Mouse (Mus musculus) heart, postnatal 0 days (tissue): ENCODE results near the gene Arhgef17. TPM values are rescaled to one million over a fixed set of nuclear protein-coding genes. Genes with fewer than 3 reads are reported as not detected.

Source experiments
- ATAC-seq: fragments of 200-750 bp; cut with Nextera tagmentation; 2 replicates; pipeline ENCODE4 v1.8.0; 2017; ENCODE audit warnings: low read depth, moderate number of reproducible peaks, moderate library complexity; ENCODE audit not compliant: insufficient read depth
- DNase-seq: peaks from one replicate; pipeline ENCODE4 v3.0.0-alpha.2; 2016; ENCODE audit warnings: low spot score
- H3K27ac ChIP-seq: fragments of 300-500 bp; sonication (generic); 2 replicates; pipeline ENCODE4 v1.5.1; 2014; ENCODE audit warnings: low read depth, mild to moderate bottlenecking
- H3K27me3 ChIP-seq: fragments of 300-500 bp; sonication (generic); 2 replicates; pipeline ENCODE4 v1.6.1; 2014; ENCODE audit warnings: low read length, mixed read lengths; ENCODE audit not compliant: control insufficient read depth, insufficient read depth
- H3K36me3 ChIP-seq: fragments of 300-500 bp; sonication (generic); replicated peaks from 2 replicates; pipeline ENCODE4 v1.6.1; 2014; ENCODE audit warnings: low read length, mixed read lengths; ENCODE audit not compliant: control insufficient read depth, insufficient read depth
- H3K4me1 ChIP-seq: fragments of 300-500 bp; sonication (generic); 2 replicates; pipeline ENCODE4 v1.6.1; 2014; ENCODE audit warnings: antibody characterized with exemption; ENCODE audit not compliant: control insufficient read depth, insufficient read depth
- H3K4me2 ChIP-seq: fragments of 300-500 bp; sonication (generic); 2 replicates; pipeline ENCODE4 v1.6.1; 2014; ENCODE audit warnings: low read depth, mild to moderate bottlenecking, low read length, moderate library complexity
- H3K4me3 ChIP-seq: fragments of 300-500 bp; sonication (generic); 2 replicates; pipeline ENCODE4 v1.5.1; 2014; ENCODE audit warnings: low read depth, low read length
- H3K9ac ChIP-seq: fragments of 300-500 bp; sonication (generic); replicated peaks from 2 replicates; pipeline ENCODE4 v1.6.1; 2014; ENCODE audit warnings: low read depth, low read length, mixed read lengths
- H3K9me3 ChIP-seq: fragments of 300-500 bp; sonication (generic); replicated peaks from 2 replicates; pipeline ENCODE4 v1.6.1; 2016; ENCODE audit warnings: low read length; ENCODE audit not compliant: control insufficient read depth
- CTCF ChIP-seq: IDR thresholded peaks from 2 replicates; pipeline ENCODE4 v1.5.1; 2016; ENCODE audit warnings: antibody characterized with exemption, control low read depth, low read depth
- EP300 ChIP-seq: IDR thresholded peaks from 2 replicates; pipeline ENCODE4 v1.6.1; 2016; ENCODE audit warnings: antibody characterized with exemption, low read depth
- WGBS: fragments of 180-500 bp; shearing (Covaris S2); extraction: QIAGEN DNeasy Blood & Tissue Kit; methylation state at CpG from one replicate; pipeline ENCODE4 v1.1.7; 2014; 5-methylcytosine and 5-hydroxymethylcytosine counted together
- polyA plus RNA-seq: library from polyadenylated mRNA; unstranded; fragments of >200 nt; fragmentation: Nextera tagmentation; extraction: Ambion mirVana; gene quantifications from 2 replicates; pipeline ENCODE4 v1.2.1, GENCODE M21; 2015
- total RNA-seq: library from RNA; depleted of rRNA; stranded (reverse); fragments of >200 nt; gene quantifications from 2 replicates; pipeline ENCODE4 v1.2.3, GENCODE M21; 2014; ENCODE audit warnings: low replicate concordance

The Arhgef17 gene
- total and polyA plus RNA-seq, 2 experiments from 2014 or later: 2.8 to 28.4 TPM

DNA sequence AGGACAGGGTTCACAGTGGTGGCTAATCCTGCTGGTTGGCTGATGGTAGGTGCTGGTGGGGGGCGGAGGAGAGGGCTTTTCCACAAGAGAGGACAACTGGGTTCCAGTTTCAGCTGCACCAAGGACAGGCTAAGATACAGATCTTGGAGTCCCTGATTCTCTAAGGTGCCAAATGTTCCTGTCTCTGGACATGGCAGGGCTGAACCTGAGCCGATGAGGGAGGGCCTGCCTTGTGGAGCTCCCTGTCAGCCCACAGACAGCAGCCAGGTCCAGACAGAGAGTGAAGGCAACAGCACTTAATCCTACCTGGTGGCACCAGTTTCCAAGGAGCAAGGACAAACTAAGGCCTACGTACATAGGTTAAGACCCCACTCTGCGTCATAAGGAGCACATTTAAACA is 47.4 kb downstream of the Arhgef17 start:
- no peak overlapping the region for H3K4me3 ChIP-seq
- 85% methylated on average over 4 of the region's 4 CpGs for WGBS
- DNase-seq: no peak
- TF ChIP-seq EP300 (no peak), CTCF (no peak)
- no peak overlapping the region for H3K9ac ChIP-seq
- H3K4me1 ChIP-seq: no peaks in the 10 kb centered on the region
- ATAC-seq: no peak
- H3K27ac ChIP-seq: no peak overlapping the region
- H3K4me2 ChIP-seq: no peak overlapping the region
- no peaks in the 10 kb centered on the region for H3K27me3 ChIP-seq
- H3K36me3 ChIP-seq: peaks cover 66% of the 10 kb centered on the region
- no peaks in the 10 kb centered on the region for H3K9me3 ChIP-seq

DNA sequence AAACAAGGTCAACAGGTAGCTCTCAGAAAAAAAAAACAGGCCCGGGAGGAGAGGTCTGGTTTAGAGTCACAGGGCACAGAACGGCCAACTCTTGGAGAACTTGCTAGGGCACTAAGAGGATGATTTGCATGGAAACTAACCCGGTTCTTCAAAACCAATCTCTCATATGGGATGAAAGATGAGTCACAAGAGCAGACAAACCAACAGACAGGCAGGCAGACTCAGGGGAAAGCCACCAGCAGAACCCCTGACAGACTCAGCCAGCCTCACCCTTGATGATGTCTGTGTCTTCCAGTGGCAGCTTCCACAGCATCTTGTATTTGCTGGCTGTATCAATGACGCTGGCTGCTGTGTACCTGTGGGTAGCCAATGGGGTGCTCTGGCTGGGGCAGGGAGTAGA is 50.0 kb downstream of the Arhgef17 start:
- H3K9me3 ChIP-seq: no peaks in the 10 kb centered on the region
- no peak overlapping the region for H3K4me2 ChIP-seq
- H3K36me3 ChIP-seq: peaks cover 80% of the 10 kb centered on the region
- TF ChIP-seq EP300 (no peak), CTCF (no peak)
- DNase-seq (no peak), ATAC-seq (no peak)
- no peaks in the 10 kb centered on the region for H3K4me1 ChIP-seq
- no peak overlapping the region for H3K4me3 ChIP-seq
- H3K27ac ChIP-seq: no peak overlapping the region
- no peaks in the 10 kb centered on the region for H3K27me3 ChIP-seq
- no peak overlapping the region for H3K9ac ChIP-seq
- WGBS: 83% methylated on average over 4 of the region's 4 CpGs

GRCm38 (mm10) chr7:100881531-100881930 is 50.4 kb downstream of the Arhgef17 start:
- Histone ChIP-seq H3K9ac (no peak overlapping the region), H3K36me3 (peaks cover 81% of the 10 kb centered on the region), H3K4me3 (no peak overlapping the region), H3K4me1 (no peaks in the 10 kb centered on the region), H3K27me3 (no peaks in the 10 kb centered on the region), H3K9me3 (no peaks in the 10 kb centered on the region), H3K27ac (no peak overlapping the region), H3K4me2 (no peak overlapping the region)
- DNase-seq: no peak
- no peak for ATAC-seq
- 82% methylated on average over 9 of the region's 9 CpGs for WGBS
- TF ChIP-seq CTCF: no peak
- no peak for TF ChIP-seq EP300

GRCm38 (mm10) chr7:100879595-100879994 is 52.3 kb downstream of the Arhgef17 start:
- DNase-seq (peak; percentile 49), ATAC-seq (peak; percentile 19; the same call in 1 of the 2 replicates)
- Histone ChIP-seq H3K4me1 (peaks cover 5% of the 10 kb centered on the region; the same call in 1 of the 2 replicates), H3K4me3 (no peak overlapping the region), H3K27ac (no peak overlapping the region), H3K36me3 (peaks cover 73% of the 10 kb centered on the region), H3K9me3 (no peaks in the 10 kb centered on the region), H3K9ac (no peak overlapping the region), H3K4me2 (no peak overlapping the region), H3K27me3 (no peaks in the 10 kb centered on the region)
- peak; percentile 46 for TF ChIP-seq CTCF
- TF ChIP-seq EP300: no peak
- WGBS: 26% methylated on average over 20 of the region's 20 CpGs

- H3K27ac ChIP-seq: no peak overlapping the region
- peaks cover 5% of the 10 kb centered on the region; the same call in 1 of the 2 replicates for H3K4me1 ChIP-seq
- no peak overlapping the region for H3K4me3 ChIP-seq
- ATAC-seq (no peak), DNase-seq (no peak)
- no peak overlapping the region for H3K9ac ChIP-seq
- H3K4me2 ChIP-seq: no peak overlapping the region
- TF ChIP-seq CTCF (no peak), EP300 (no peak)
- no peaks in the 10 kb centered on the region for H3K27me3 ChIP-seq
- H3K9me3 ChIP-seq: no peaks in the 10 kb centered on the region
- peaks cover 74% of the 10 kb centered on the region for H3K36me3 ChIP-seq
- 74% methylated on average over 9 of the region's 9 CpGs for WGBS
These were observed 55.1 kb downstream of the Arhgef17 start for GRCm38 (mm10) chr7:100876771-100877170.

GRCm38 (mm10) chr7:100876293-100876692 is 55.6 kb downstream of the Arhgef17 start:
- ATAC-seq (no peak), DNase-seq (no peak)
- no peak for TF ChIP-seq EP300
- TF ChIP-seq CTCF: no peak
- Histone ChIP-seq H3K27ac (peak overlapping the region; percentile 69), H3K36me3 (peaks cover 69% of the 10 kb centered on the region), H3K4me1 (peaks cover 5% of the 10 kb centered on the region; the same call in 1 of the 2 replicates), H3K4me2 (no peak overlapping the region), H3K9me3 (no peaks in the 10 kb centered on the region), H3K9ac (no peak overlapping the region), H3K4me3 (no peak overlapping the region), H3K27me3 (no peaks in the 10 kb centered on the region)
- WGBS: 65% methylated on average over 13 of the region's 13 CpGs
